Mouse (Mus musculus): Measurements from ENCODE around the gene Sh3bgrl2.

The Sh3bgrl2 gene

DNA sequence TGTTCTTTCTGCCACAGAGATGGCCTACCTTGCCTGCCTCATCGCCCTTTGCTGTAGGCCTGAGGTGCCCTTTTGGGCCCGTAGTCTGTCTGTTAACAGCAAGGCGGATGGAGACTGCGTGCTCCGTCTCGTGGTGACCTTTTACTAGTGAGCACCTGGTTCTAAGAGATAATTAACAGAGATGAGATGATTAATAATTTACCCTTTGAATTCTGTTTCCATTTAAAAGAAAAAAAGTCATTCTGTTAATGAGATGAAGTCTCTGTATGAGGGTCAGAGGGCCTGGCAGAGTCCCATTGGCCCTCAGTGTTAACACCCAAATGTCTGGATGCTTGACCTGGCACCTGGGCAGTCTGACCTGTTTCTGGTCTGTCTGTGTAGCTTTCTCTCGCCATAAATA is 14.8 kb downstream of the Sh3bgrl2 start:
- no peak for DNase-seq

DNA sequence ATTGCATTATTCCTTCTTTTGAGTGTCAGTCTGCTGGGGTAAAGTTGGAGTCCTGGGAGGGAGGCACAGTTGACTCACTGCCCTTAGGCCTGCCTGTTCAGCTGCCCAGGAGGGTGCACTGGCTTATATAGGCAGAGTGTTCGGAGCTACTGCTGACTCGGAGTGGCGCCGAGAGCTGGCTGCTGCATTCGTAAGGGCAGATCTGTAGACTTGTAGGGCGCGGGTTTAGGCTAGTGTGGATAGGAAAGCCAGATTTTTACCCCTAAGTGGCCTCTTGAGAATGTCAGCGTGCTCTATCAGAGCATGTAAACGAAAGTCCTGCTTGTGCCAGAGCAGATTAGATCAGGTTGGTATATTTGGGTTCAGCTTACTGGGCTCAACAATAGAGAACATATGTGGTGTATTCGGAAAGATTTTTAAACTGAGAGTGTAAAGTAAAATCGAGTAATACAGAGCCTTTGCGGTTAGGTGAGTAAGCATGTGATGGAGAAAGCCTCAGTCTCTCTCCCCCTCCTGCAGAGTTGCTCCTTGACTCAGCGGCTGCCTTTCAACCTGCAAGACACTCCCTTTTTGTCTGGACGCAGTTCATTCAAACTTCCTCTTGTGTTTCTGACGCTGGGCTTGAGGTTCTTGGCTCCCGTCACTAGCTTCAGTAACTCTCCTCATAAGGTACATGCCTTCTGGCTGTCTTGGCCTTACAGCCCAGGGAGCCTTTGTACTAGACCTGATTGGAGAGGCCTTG is 15.9 kb downstream of the Sh3bgrl2 start:
- DNase-seq: no peak

DNA sequence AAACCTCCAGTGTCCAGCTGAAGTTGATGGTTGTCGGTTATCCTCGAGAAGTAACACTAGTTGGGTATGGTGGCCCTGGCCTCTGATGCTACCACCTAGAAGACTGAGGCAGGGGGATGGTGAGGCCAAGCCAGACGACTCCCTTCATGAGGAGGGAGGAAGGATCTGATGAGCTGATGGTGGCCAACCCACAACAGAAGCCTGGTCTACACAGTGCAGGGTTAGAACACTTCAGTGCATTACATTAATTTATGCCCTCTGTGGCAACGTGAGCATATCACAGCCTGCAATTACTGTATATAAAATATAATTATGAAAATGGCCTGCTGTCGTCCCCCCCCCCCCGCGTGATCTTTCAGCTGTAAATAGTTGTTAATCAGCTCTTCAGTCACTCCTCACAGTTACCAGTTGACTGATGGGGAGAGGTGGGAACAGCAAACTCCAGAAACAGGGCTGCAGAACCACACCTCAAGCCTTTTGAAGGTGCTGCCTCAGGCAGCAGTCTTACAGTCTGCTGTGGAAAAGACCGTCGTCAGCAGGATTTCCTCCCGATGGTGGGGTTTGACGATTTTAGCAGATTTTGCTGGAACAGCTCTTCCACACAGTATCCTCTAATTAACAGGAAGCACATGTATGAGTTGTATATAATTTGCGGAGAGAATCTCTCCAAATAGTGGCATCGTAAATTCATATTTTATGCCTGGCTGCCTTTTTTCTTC is 17.0 kb downstream of the Sh3bgrl2 start:
- no peak for DNase-seq

DNA sequence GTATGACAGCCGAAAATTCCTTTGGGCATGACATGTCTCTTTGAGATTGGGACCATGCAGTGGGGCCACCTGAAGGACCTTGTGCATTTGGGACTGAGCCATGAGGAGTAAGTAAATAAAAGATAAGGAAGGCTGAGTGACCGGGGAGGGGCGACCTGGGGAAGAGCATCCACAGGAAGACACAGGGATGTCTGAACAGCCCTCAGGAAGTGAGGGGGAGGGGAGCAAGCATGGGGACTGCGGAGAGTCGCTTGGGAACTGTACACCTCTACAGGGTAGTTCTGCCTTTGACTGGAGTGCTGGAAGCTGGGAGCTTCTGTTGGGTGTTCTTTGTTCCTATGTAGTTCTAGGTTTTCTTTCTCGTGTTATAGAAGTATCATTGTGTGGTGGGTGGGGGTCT is 18.0 kb downstream of the Sh3bgrl2 start:
- no peak for DNase-seq

DNA sequence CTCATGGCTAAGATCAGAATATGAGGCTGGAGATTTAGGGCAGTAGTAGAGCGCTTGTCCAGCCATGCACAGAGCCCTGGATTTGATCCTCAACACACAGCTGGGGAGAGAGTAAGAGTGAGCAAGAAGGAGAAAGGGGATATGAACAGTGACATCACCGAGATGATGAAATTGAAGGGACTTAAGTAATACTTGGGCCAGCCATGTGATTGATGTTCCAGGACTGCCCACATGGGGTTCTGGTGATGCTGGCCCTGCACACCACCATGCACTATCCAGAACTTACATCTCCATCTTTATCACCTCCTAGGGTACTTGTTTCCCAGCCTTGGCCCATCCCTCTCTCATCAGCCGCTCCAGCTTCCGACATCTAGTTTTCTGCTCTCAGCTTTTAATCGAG is 20.0 kb downstream of the Sh3bgrl2 start:
- DNase-seq: no peak

DNA sequence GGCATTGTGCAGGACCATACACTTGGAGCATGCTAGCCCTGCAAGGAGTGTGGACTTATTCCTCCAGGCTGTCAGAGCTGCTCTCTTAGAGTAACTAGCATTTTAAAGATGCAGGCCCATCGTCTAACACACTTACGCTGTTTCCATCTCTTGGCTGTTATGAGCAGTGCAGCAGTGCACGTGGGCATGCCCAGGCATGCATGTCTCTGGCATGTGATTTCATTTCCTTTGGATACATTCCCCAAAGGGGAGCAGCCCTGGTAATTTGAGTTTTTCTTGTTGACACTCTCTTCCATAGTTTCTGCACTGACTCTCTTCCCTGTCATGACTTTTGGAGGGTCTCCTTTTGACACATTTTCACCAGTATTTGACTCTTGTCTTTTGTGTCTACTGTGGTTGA is 20.8 kb downstream of the Sh3bgrl2 start:
- no peak for DNase-seq

DNA sequence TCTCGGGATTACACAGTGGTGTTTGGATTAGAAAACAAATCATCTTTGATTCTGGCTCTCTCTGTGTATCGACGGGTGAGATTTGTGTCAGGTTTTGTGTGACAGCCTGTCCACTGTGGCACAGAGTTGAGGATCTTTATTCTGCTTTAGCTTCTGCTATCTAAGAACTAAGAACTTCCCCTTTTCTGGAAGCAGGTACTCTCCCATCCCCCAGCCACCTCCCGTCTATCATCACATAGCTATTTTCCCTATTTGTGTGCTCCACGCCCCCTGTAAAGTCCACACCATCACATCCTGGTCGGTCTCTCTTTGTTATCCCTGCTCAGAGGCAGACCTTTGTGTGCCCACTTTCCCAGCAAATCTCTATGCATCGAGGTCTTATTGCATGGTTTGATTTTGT is 21.8 kb downstream of the Sh3bgrl2 start:
- no peak for DNase-seq

DNA sequence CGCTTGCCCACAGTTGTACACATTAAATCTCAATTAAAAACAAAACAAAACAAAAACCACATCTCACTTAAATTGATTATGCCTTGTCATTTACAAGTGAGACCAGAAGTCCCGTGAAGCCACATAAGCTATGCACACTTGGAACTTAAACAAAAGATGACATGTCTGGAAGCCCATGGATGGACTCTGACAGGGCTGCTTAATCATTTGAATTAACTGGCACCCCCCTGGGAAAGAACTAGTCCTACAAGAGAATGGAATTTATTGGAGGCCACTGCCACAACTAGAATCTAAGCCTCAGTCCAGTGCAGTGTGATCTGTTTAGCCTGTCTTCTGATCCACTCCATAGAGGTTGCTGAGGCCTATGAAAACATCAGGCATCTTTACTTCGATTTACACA is 23.2 kb downstream of the Sh3bgrl2 start:
- DNase-seq: no peak

DNA sequence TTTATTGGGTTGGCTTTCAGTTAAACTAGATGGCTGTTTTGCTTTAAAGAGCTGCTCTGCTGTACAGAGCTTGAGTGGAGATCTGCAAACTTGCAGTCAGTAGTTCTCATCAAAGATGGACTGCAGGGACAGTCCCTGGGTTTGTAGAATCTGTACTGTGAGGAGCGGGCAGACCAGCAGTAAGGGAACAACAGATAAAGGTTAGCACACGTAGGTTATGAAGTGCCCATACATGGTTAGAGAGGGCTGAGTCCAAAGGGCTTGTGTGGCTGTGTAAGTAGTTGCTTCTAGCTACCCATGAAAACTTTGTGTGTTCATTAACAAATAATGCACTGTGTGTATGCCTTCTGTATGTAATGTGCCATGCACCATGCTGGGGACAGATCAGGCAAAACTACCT is 24.2 kb downstream of the Sh3bgrl2 start:
- DNase-seq: no peak

DNA sequence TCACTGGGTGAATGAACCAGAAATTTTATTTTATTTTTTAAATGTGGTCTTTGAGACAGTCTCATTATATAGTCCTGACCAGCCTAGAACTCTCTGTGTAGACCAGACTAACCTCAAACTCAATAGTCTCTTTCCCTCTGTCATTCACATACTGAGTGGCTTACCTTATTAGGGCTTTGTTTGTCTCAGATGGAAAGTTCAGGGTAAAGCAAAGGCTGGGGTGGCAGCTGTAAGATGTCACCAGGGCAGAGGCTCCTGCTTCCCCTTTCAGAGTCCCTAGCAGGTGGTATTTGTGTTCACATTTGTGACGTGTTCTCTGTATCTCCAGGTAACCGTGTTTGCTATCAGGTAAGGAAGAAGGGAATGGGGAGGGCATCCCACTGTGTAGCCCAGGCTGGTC is 24.7 kb downstream of the Sh3bgrl2 start:
- DNase-seq: no peak

DNA sequence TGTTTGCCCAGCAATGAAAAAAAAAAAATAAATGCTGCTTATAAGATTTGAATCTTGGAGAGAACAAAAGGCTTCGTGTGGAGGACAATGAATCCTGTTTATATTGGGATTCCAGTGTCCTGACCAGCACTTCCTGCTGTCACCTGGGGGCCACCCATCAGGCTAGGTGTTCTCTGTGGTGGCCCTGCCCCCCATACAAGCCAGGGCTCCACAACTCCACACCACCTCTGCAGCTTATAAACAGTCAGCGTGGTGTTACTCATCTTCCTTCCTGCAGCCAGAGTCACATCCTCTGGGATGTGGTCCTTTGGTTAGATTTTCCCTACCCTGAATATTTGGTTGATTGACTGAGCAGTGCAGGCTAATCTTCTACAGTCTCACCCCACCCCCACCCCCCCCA is 25.5 kb downstream of the Sh3bgrl2 start:
- no peak for DNase-seq

DNA sequence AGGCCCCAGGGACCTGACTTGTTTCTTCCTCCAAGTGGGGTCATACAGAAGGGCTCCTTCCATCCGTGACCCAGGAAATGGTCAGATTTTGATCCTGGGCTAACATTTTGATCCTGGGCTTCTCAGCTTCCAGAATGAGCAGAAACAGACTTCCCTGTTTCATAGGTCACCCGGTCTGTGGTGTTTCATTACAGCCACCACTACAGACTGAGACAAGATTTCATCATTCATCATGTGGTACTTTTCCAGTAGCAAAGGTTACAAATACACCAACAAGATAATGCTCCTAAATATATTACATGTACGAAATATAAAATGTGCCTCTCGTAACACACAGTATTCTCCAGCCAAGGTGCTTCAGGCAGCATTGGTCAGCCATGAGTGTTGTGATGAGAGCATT is 27.3 kb downstream of the Sh3bgrl2 start:
- DNase-seq: no peak

DNA sequence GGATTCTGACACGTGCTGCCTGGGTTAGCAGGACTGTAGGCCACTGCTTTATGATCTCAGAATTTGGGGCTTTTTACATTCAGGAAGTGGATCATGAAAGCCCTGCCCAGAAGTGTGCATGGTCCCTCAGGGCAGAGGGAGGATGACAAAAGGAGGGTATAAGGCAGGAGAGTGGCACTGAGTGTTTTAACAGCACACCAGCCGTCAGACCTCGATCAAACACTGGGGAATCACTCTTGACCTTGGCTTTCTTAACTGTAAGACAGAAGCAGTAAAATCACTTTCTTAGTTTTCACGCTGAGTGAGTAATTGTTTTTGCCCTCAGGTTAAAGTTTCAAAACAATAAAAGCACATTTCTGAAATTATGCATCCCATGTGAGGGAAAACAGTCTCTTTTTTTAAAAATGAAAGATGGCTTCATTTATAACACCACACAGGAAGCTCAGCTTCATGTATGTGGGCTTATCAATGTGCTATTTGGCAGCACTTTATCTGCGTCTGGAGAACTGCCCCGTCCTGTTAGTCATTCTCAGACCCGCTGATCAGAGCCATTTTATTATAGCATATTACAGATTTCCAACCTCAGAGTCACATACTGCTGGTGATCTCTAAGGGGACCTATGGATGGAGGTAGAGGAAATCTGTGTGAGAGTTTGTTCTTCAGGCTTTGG is 28.0 kb downstream of the Sh3bgrl2 start:
- DNase-seq: no peak

DNA sequence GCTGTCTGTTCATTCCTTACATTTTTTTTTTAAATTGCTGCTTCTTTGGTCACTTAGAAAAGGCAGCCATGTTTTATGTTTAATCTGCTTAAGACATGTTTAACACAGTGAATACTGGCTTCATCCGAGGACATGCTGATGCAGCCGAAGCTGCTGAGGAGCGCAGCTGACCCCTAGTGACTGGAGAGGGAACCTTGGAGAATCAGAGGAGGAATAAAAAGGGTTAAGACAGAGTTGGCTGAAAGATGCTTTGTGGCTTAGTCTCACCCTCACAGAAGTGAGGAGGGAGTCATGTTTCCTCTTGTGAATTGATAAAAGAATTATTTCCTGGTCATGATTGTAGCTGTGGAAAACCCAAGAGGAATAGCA is 28.5 kb downstream of the Sh3bgrl2 start:
- peak; percentile 26 for DNase-seq

DNA sequence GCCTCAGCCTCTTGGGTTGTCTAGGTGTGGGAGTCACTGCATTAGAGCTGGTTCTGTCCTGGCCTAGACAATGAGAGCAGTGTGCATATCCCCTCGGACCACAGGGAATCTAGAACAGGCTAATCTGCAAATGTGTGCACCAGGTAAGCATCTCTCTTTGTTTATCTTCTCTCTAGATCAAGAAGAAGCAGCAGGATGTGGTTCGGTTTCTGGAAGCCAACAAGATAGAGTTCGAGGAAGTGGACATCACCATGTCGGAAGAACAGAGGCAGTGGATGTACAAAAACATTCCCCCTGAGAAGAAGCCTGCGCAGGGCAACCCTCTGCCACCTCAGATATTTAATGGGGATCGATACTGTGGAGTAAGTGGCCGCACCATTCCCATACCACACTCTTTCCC is 29.1 kb downstream of the Sh3bgrl2 start:
- DNase-seq: no peak

DNA sequence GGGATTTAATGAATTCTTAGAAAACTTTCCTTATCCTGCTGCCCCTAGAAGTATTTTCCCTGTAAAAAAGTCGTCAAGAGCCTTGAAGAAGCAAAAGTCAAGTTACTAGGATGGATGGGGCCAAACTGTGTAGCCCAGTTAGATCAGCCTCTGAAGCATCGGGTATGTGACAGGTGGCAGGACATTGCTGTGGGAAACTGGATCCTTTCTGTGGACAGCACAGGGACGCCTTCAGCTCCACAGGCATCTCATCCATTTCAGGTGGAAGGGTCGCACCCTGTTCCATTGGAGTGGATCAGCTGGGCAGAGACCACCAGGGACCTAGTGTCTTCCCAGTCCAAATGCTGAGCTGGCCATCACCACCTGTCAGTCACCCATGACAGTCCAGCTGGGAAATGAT is 30.9 kb downstream of the Sh3bgrl2 start:
- DNase-seq: no peak

DNA sequence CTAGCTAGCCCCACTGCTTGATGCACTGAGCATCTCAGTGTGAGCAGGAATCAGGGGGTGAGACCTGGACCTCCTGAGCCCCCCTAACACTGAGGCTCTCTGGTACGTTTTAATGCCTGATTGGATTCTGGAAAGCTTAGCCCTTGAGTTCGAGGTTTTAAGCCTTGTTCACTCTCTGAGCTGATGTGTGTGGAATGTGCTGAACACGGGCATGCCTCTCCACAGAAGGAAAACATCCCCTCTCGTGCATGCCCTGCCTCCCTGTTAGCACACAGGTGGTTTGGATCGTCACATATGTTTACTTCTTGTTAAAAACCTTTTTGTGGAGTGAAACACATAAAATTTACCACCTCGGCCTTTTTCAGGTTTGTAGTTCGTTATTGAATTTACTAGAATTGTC is 34.6 kb downstream of the Sh3bgrl2 start:
- DNase-seq: no peak

DNA sequence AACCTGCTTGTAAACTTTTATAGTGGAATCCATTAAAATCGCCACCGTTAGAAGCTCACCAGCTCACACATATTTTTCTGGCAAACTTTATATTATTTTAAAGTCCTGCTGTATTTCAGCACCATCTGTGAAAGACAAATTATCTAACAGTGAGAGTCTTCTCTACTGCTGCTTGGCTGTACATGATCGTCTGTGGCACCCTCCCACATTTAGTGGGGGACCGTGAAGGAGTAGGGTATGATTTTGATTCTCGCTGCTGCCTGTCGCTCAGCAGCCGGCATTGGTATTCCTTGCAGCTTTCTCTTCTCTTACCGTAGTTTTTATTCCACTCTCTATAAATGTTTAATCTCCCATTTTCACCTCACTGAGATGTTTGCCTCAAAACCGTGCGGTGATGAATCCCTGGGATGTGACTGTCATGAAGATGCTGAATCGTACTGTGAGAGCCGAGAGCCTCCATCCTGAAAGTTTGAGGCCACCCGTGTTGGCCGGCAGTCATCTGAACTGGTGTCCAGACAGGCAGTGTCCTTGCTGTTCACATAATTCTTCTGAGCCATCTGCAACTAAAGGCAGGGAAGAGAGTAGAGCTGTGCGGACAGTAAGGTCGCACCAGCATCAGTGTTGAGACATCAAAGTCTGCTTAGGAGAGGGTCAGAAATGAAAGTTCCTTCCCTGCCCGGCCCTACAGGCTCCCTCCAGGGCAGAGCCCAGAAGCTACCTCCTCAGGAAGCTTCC is 38.4 kb downstream of the Sh3bgrl2 start:
- DNase-seq: no peak

DNA sequence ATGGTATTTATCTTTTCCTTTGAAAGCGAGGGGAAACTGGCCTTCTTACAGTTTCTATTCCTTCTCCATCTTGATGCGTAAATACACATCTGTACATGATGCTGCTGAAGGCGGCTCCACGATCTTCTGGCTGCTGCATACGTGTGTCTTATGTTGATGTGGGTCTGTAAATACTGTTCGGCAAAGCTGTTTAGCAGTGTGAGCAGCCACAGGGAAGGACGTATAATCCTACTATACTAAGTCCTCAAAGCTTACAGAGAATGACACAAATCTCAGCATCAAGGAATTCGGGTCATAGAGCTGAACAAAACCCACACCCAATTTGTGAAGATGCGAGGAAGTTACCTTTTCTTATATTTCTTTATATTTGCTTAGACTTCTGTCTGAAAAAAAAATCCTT is 39.0 kb downstream of the Sh3bgrl2 start:
- DNase-seq: no peak

DNA sequence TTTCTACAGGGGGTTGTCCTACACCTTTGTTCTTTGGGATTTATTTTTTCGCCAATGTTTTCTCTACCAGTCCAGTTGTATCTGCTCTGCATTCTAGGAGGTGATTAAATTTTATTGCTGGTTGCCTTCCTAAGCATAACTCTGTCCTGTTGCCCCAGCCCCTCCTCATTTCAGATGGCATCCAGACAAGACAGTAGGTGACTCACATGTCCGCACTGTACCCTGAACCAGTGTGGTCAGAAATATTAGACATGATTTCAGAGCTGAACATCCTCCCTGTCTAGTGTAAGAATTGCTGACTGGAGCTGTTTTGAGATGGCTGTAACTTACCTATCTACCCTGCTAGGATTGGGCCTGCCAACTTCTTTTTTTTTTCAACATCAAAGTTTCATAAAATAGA is 40.9 kb downstream of the Sh3bgrl2 start:
- no peak for DNase-seq

DNA sequence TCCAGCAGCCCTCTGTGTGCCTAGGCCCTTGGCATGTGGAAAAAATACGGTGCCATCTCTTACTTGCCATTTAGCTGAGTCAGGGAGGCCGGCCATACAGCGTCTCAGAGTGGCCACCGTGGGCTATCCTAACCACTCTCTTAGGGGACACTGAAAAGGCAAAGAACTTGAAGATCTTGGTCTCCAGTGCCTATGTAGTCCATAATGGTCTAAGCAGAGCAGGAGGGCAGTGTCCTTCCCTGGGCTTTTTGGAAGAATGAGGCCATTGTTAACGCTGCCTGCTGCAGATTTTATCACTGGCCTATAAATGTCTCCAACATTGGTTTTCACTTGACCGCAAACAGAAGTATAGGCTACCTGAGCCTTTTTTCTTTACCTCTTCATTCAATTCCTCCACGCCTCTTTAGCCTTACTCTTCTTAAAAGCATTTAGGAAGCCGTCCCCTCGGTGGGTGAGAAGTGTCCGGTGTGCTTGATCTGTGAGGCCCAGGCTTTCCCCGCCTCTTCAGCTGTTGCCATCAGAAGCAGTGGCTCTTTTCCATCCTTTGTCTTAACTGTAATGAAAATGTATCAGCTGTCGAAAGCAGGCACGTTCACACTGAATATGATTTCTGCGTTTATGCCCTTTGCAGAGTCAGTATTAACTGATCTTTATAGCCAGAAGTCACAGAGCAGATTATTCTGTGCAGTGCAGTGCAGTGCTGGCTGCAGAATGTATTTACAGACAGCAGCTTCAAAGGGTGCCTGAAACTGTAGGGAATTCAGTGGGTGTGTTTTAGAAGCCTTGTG is 41.7 kb downstream of the Sh3bgrl2 start:
- no peak for DNase-seq

DNA sequence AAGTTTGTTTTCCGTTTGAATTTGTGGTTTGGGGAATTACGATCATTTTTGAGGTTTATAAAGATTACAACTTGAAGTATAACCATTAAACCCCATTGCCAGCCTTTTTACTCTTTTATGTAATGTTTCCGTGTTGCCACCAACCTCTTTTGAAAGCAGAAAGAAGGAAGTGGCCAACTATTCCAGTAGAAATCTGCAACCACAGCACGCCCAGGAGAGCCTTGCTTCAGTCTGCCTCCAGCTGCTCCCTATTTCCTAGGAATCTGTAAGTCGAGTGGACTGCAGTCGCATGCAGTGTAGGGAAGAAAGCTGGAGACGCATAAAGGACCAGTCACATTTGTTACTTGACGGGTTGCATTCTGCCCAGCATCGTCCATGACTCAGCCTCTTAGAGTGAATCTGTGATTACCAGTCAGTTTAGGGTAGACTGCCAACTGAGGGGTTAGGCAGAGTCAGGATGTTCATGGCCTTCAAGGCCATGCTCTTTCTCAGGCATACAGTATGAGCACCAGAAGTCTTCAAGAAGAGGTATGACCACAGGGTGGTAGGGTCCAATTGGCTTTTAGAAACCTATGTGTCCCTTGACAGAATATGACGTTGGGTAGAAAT is 43.8 kb downstream of the Sh3bgrl2 start:
- DNase-seq: no peak

All from cerebellum, adult 11 months (tissue).